Mouse (Mus musculus) layer of hippocampus, adult 11-12 months (tissue): Measurements from ENCODE around the gene Cd300ld.
"Not testable (repeated sequence)": the region's sequence is repeated elsewhere in the genome, so short reads cannot be mapped to it uniquely, and the experiment has no call there.

ENCODE experiments used
- DNase-seq: peaks from one replicate; pipeline ENCODE4 v3.0.0; 2022; ENCODE audit warnings: low spot score

Cd300ld gene

DNA sequence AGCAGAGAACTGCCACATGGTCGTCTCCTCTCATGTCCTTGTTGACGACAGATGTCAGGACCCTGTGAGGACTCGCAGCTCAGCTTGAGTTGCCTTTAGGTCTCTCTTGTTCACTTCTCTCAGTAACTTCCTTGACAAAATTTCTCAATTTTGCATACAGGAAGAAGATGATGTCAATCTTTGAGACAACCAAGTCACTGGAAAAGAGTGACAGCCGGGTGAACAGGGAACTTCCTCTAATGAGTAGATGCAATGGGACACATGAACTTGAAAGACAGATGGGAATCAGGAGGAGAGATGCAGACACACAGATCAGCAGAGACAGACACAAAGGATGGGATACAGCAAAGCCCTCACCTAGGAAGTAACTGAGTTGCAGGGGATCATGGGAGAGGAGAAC is at the start of gene Cd300ld:
Gene Cd300ld, minus strand, starts transcription at position 130 of the 400 bp plus-strand sequence.
- DNase-seq = no peak

DNA sequence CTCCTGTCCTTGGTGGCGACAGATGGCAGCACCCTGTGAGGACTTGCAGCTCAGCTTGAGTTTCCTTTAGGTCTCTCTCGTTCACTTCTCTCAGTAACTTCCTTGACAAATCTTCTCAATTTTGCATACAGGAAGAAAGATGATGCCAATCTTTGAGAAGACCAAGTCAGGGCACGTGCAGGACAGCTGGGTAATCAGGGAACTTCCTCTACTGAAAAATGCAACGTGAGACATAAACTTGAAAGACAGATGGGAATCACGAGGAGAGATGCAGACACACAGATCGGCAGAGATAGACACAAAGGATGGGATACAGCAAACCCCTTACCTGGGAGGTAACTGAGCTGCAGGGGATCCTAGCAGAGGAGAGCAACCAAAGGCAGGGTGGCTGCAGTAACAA is 47.9 kb upstream of the Cd300ld start, which contains the start of gene Cd300ld5:
Gene Cd300ld5, minus strand, starts transcription at position 101 of the 400 bp plus-strand sequence.
- not testable (repeated sequence) for DNase-seq

DNA sequence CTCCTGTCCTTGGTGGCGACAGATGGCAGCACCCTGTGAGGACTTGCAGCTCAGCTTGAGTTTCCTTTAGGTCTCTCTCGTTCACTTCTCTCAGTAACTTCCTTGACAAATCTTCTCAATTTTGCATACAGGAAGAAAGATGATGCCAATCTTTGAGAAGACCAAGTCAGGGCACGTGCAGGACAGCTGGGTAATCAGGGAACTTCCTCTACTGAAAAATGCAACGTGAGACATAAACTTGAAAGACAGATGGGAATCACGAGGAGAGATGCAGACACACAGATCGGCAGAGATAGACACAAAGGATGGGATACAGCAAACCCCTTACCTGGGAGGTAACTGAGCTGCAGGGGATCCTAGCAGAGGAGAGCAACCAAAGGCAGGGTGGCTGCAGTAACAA is 37.2 kb upstream of the Cd300ld start, which contains the start of gene Cd300ld4:
Gene Cd300ld4, minus strand, starts transcription at position 101 of the 400 bp plus-strand sequence.
- DNase-seq = not testable (repeated sequence)

DNA sequence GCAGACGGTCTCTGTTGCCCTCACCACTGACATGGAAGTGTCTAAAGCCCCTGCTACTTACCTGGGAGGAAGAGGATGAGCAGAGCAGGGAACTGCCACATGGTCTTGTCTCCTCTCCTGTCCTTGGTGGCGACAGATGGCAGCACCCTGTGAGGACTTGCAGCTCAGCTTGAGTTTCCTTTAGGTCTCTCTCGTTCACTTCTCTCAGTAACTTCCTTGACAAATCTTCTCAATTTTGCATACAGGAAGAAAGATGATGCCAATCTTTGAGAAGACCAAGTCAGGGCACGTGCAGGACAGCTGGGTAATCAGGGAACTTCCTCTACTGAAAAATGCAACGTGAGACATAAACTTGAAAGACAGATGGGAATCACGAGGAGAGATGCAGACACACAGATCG is 26.4 kb upstream of the Cd300ld start, which contains the start of gene Cd300ld2:
Gene Cd300ld2, minus strand, starts transcription at position 101 of the 400 bp plus-strand sequence.
- DNase-seq = not testable (repeated sequence)

DNA sequence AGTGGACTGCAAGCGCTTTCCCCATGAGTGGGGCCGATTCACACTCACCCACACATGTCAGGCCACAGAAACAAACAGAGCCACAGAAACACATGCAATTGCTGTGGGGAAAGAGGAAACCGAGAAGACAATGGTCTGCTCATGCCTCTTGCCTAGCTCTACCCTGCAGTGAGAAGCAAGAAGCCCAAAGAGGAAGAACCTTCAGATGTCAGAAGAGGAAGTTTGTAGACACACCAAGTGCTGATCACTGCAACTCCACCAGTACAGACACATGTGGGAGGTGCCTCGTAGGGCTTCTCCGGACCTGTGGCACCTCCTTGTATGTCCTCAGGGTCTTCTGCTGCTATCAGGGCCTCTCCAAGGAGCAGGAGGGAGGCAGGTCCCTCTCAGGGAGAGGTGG is 14.3 kb upstream of the Cd300ld start:
- DNase-seq = no peak

DNA sequence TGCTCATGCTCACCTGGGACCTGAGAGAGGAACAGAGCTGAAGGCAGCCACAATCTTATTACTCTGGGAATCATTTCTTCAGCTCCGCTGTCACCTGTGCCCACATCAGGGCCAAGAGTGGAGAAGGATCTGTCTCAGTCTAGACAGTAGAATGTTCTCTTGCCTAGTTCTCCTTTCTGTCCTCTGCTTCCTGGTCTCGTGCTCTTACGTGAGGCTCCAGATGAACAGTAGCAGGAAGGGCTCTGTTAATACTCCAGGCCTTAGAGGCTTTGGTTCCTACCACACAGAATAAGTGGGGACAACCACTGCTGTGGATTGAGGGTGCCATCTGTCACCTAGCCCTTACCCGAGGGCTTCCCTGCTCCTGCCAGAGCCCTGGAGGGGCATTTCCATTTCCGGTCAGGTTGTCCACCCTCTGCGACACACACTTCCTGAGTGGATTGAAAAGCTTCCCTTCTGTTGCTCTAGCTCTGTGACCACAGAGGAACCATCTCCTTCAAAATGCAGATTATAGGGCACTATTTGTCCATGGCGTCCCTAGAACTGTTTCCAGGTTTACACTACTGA is 11.8 kb upstream of the Cd300ld start, which contains the start of gene Cd300c2:
Gene Cd300c2, minus strand, starts transcription at position 407 of the 567 bp plus-strand sequence.
- no peak for DNase-seq

DNA sequence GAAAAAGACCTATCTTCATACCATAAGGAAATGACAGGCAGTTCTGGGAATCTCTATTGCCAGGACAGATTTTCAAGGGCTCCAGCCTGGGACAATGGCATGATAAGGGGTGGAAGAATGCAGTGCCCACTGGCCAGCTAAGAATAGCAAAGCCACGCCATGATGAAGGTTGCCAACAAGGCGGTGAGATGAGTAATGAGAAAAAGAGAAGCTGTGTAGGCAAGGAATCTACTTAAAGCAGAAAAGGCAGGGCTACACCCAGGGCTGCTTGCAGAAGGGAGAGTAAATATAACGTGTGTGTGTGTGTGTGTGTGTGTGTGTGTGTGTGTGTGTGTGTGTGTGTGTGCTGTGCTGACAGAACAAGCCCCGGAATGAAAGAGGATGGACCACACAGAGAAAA is 7.9 kb downstream of the Cd300ld start:
- DNase-seq = no peak

DNA sequence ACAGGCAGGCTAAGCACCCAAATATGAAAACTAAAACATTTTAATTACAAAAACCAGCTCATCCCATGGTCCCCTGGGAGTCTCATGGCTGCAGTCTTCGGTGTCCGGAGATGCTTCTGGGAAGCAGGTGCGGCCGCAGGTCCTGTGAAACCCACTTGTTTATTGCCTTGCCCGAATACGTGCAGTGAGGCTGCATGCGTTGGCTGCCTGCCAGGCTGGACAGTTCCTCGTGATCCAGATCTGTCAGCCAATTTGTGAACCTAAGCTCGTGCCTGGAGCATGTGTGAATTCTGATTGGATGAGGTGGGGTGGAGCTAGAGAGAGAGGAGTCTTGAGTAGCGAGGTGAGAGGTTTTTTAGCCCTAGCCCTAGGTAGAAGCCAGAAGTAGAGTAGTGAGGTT is 17.0 kb downstream of the Cd300ld start:
- DNase-seq = no peak

DNA sequence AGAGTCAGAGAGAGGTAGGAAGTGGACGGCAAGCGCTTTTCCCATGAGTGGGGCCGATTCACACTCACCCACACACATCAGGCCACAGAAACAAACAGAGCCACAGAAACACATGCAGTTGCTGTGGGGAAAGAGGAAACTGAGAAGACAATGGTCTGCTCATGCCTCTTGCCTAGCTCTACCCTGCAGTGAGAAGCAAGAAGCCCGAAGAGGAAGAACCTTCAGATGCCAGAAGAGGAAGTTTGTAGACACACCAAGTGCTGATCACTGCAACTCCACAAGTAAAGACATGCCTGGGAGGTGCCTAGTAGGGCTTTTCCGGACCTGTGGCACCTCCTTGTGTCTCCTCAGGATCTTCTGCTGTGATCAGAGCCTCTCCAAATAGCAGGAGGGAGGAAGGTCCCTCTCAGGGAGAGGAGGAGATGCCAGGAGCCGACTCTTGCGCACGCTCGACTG is 20.9 kb downstream of the Cd300ld start, which contains the start of gene Cd300c:
Gene Cd300c, minus strand, starts transcription at position 406 of the 456 bp plus-strand sequence.
- peak; percentile 11 for DNase-seq

DNA sequence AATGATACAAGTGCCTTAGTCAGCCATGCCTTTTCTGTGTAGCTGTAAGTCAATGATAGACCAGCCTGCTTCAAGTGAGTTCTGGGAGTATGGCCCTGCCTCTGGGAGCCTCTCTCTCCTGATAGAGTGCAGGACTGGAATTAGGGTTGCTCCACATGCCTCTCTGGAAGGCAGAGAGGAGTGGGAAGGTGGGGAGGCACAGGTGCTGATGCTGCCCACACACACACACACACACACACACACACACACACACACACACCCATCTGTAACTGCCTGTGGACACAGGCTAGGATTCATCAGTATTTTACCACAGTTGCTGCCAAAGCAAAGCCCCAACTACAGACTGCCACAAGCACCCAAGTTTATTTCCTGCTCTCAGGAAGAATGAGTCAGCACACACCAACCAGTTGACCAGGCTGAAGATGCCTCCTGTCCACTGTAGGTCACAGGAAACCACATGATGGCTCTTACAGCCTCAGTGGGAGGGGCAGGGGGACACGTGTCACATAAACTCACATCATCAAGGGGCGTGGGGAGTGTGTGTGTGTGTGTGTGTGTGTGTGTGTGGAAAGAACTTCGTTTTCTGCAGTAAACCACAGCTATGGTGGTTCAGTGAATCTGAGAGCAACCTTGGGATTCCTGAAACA is 24.4 kb downstream of the Cd300ld start:
- DNase-seq = no peak

DNA sequence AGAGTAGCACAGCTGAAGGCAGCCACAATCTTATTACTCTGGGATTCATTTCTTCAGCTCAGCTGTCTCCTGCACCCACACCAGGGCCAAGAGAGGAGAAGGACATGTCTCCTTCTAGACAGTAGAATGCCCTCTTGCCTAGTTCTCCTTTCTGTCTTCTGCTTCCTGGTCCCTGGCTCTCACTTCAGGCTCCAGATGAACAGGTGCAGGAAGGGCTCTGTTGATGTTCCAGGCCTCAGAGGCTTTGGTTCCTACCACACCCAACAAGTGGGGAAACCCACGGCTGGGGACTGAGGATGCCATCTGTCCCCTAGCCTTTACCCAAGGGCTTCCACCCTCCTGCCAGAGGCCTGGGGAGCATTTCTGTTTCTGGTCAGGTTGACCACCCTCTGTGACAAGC is 29.4 kb downstream of the Cd300ld start:
- no peak for DNase-seq

DNA sequence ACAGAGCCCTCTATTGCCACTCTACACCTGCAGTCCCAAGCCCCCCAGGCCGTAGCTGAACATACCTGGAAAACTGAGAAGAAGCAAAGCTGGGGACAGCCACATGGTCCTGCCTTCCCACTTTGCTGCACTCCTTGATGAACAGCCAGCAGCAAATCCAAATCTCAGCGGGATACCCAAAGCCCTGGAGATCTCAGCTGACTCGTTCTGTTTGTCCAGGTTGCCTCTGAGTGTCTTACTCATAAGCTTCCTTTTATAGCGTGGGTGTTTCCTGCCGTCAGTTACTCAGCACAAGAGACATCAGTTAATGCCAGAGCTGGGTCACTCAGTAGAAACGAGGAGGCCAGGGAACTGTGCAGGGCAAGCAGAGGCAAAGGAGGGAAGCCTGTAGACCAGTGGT is 55.6 kb downstream of the Cd300ld start, which contains the start of gene Cd300lb:
Gene Cd300lb, minus strand, starts transcription at position 243 of the 400 bp plus-strand sequence.
- DNase-seq = no peak

DNA sequence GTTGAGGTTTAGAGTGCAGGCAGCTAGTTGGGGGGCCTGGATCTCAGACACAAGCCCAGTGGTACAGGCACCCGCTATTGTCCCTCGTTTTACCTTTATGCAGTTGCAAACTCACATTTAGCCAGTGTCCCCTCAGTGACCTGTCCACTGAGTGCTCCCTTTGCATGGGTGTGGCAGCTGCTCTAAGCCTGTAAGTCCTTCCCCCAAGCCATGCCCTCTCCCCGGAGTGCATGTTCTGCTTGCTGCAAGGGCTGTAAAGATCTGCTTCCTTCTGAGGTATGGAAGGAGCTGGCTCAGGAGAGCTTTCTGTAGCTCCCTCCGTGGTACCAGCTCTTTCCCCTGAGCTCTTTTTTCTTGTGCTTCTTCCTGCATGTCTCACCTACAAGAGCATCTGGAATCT is 56.1 kb downstream of the Cd300ld start:
- no peak for DNase-seq
